Mouse (Mus musculus) embryonic facial prominence, embryonic 15.5 days (tissue): Measurements from ENCODE around the gene Cass4. TPM values are rescaled to one million over a fixed set of nuclear protein-coding genes. Genes with fewer than 3 reads are reported as not detected.
A peak's percentile ranks its signal among the peaks of the same experiment; 100 is the strongest.

ENCODE experiments used
- ATAC-seq: fragments of 200-750 bp; cut with Nextera tagmentation; 2 replicates; pipeline ENCODE4 v1.8.0; 2017; ENCODE audit warnings: low read depth, moderate TSS enrichment; ENCODE audit not compliant: insufficient number of reproducible peaks, low FRiP score, low TSS enrichment
- H3K27ac ChIP-seq: fragments of 300-500 bp; sonication (generic); replicated peaks from 2 replicates; pipeline ENCODE4 v1.5.1; 2015; ENCODE audit warnings: mild to moderate bottlenecking, inconsistent platforms
- H3K27me3 ChIP-seq: fragments of 300-500 bp; sonication (generic); 2 replicates; pipeline ENCODE4 v1.6.1; 2015; ENCODE audit warnings: inconsistent platforms
- H3K36me3 ChIP-seq: fragments of 300-500 bp; sonication (generic); 2 replicates; pipeline ENCODE4 v1.6.1; 2015; ENCODE audit warnings: mild to moderate bottlenecking, inconsistent platforms
- H3K4me1 ChIP-seq: fragments of 300-500 bp; sonication (generic); 2 replicates; pipeline ENCODE4 v1.6.1; 2015; ENCODE audit warnings: inconsistent platforms
- H3K4me2 ChIP-seq: fragments of 300-500 bp; sonication (generic); replicated peaks from 2 replicates; pipeline ENCODE4 v1.6.1; 2015; ENCODE audit warnings: mild to moderate bottlenecking, inconsistent platforms
- H3K4me3 ChIP-seq: fragments of 300-500 bp; sonication (generic); replicated peaks from 2 replicates; pipeline ENCODE4 v1.5.1; 2015; ENCODE audit warnings: mild to moderate bottlenecking, inconsistent platforms
- H3K9ac ChIP-seq: fragments of 300-500 bp; sonication (generic); 2 replicates; pipeline ENCODE4 v1.6.1; 2015; ENCODE audit warnings: inconsistent platforms
- H3K9me3 ChIP-seq: fragments of 300-500 bp; sonication (generic); replicated peaks from 2 replicates; pipeline ENCODE4 v1.6.1; 2016; ENCODE audit warnings: inconsistent platforms
- WGBS: fragments of 180-500 bp; shearing (Covaris S2); methylation state at CpG from one replicate; pipeline ENCODE4 v1.1.7; 2015; 5-methylcytosine and 5-hydroxymethylcytosine counted together
- polyA plus RNA-seq: library from polyadenylated mRNA; unstranded; fragments of >200 nt; fragmentation: Nextera tagmentation; extraction: Ambion mirVana; gene quantifications from 2 replicates; pipeline ENCODE4 v1.2.1, GENCODE M21; 2015

Gene Cass4
- 0.79 and 1.1 TPM in 2 replicates for polyA plus RNA-seq

DNA sequence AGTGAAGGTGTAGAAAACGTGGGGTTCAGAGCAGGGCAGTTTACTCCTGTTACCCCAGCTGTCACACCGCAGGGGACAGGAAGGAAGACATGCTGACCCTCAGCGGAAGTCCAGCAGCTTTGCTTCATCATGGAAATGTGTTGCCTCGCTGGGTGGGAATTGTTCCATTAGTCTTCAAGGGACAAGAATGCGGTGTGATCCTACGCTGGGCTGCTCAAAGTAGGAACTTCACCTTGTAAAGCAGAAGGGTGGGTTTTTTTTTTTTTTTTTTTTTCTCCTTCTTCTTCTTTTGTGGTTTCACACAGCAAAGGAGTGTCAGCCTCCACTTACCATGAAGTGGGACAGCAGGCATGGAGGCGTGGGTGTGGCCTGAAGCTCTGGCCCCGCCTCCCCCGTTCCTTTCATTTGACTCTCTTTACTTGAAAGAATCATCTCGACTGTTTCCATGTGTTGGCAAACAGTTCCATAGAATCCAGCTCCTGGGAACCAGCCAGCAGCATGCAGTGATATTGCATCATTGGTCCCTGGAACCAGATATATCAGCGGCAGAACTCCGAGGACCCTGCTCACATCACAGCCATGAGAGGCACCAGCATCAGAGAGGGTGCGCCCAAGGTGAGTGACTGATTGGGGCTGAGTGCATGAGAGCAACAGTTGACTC lies at the start of gene Cass4:
Gene Cass4, plus strand, starts transcription at position 404 of the 661 bp plus-strand sequence.
- H3K27ac ChIP-seq: no peak within 1 kb of the TSS
- no peaks in the 10 kb centered on the region for H3K9me3 ChIP-seq
- no peak within 1 kb of the TSS for H3K9ac ChIP-seq
- no peak within 1 kb of the TSS for H3K4me2 ChIP-seq
- no peaks in the 10 kb centered on the region for H3K4me1 ChIP-seq
- H3K4me3 ChIP-seq: no peak within 1 kb of the TSS
- ATAC-seq: no peak; the same call in 1 of the 2 replicates
- H3K36me3 ChIP-seq: no peaks in the 10 kb centered on the region
- 40% methylated on average over 13 of the region's 13 CpGs for WGBS
- H3K27me3 ChIP-seq: no peaks in the 10 kb centered on the region

DNA sequence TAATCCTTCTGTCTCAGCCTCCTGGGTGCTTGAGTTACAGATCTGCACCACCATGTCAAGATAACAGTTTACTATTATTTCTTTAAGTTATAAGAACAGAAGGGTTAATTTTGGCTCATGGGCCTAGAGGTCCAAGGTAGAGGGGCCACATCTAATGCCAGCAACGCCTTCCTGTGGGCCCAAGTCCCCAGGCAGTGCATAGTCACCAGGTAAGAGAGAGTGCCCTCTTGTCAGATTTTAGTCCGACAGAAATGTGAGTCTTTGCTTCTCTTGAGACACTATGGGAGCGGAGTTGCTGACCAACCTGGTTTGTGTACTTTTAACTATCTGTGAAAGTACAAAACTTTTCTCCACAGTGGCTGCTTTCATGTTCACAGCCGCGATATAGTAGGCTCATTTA lies 48.9 kb upstream of the Cass4 start:
- peaks cover 21% of the 10 kb centered on the region for H3K4me1 ChIP-seq
- no peaks in the 10 kb centered on the region for H3K9me3 ChIP-seq
- ATAC-seq: no peak
- H3K36me3 ChIP-seq: no peaks in the 10 kb centered on the region
- peak overlapping the region; percentile 98 for H3K4me2 ChIP-seq
- WGBS: 24% methylated on average over 5 of the region's 5 CpGs
- H3K4me3 ChIP-seq: peak overlapping the region; percentile 62
- H3K27ac ChIP-seq: peak overlapping the region; percentile 58
- no peaks in the 10 kb centered on the region for H3K27me3 ChIP-seq
- no peak overlapping the region for H3K9ac ChIP-seq

DNA sequence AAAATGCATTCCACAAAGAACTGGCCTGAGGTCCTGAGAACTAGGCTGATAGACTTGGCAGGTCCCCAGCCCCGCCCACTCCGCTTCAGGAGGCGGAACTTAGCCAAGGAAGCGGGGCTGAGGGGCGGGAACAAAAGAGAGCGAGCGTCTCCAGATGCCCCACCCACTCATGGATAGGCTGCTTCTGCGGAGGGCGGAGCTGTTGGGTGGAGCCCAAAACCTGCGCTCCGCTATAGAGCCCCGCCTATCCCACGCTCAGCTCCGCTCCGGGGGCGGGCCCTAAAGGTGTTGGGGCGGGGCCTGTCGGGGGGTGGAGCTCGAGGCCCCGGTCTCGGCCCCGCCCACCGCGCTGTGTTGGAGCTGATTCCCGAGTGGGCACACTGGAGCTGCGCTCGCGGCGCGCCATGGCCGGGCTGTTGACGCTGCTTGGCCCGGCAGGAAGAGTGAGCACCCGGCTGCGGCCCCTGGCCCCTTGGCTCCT lies 48.3 kb upstream of the Cass4 start, which contains the start of gene Fam210b:
Gene Fam210b, plus strand, starts transcription at position 308 of the 481 bp plus-strand sequence.
- Histone ChIP-seq H3K4me3 (peak within 1 kb of the TSS; percentile 62), H3K4me2 (peak within 1 kb of the TSS; percentile 98), H3K27me3 (no peaks in the 10 kb centered on the region), H3K4me1 (peaks cover 21% of the 10 kb centered on the region), H3K36me3 (no peaks in the 10 kb centered on the region), H3K9me3 (no peaks in the 10 kb centered on the region), H3K27ac (peak within 1 kb of the TSS; percentile 65), H3K9ac (peak within 1 kb of the TSS; percentile 45)
- peak; percentile 97 for ATAC-seq
- WGBS: 0% methylated on average over 35 of the region's 35 CpGs

DNA sequence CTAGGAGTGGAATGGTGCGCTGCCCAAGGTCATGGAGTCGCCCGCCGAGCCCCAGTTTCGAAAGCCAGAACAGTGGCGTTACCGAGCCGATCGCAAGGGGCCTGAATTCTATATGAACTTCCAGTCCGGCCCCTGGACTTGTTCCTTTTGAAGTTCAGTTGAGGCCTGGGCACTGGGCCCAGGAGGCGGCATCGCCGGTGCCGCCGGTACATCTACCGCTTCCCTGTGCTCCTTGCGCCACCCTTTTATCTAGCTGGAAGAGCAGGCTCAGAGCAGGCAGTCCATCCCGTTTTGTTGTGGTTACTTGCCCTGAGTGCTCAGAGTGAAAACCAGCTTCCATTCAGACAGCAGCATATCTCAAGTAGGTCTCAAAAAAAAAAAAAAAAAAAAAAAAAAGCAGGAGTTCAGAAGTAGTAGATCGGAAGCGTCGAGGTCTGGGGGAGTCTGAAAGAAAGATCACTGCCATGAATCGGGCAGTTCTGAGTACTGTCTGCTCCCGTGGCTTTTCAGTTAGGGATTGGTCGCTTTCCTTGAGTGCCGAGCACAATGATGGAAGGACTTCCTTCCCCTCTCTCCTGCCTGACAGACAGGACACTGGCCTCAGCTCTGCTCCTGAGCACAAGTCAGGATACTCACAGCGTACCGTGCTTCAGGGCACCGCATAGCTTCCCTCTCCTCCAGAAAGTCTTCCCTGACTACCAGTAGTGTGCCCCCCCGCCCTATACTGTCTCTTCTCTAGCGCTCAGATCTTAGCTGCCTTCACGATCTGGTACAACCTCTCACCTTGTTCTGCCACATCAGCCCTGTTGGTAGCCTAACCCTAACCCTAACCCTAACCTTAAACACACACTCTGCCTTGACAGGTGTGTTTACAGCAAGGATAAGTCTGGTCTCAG lies 47.3 kb upstream of the Cass4 start:
- H3K4me2 ChIP-seq: peak overlapping the region; percentile 98
- H3K27ac ChIP-seq: peak overlapping the region; percentile 65; the same call in 1 of the 2 replicates
- ATAC-seq: no peak

DNA sequence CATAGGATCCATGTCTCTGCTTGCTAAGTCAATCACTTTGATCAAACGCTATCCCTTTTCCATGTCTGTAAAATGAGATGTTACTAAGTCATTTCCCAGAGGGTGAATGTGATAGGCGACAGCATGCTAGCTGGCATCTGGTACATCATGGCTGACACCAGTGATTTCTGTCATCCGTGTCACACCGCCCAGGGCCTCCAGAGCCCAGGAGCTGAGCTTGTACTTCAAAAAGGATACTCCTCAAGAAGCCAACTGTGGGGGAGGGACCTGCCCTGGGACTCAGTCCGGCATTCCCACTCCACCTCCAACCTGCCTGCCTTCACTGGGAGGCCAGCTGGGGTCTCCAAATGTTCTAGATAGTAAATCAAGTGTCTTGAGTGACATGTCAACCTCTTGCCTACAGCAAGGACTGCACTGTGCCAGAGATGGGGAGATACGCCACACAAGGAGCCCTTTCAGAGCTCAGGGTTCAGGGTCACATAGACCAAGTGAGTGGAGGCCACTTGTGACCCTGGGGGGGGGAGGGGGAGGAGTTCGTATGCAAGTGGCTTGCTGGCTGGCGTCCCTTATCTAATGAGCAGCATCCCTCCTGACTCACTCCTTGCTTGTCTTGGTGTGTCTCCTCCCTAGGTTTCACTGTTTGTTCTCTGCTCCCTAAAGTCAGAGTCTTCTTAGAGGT lies 46.5 kb upstream of the Cass4 start:
- Histone ChIP-seq H3K4me2 (peak overlapping the region; percentile 98; the same call in 1 of the 2 replicates), H3K4me1 (peaks cover 21% of the 10 kb centered on the region), H3K27ac (no peak overlapping the region), H3K27me3 (no peaks in the 10 kb centered on the region), H3K9me3 (no peaks in the 10 kb centered on the region), H3K4me3 (no peak overlapping the region; the same call in 1 of the 2 replicates), H3K9ac (no peak overlapping the region), H3K36me3 (no peaks in the 10 kb centered on the region)
- 55% methylated on average over 8 of the region's 8 CpGs for WGBS
- ATAC-seq: no peak

More for the DNA sequence above, 47.3 kb upstream of the Cass4 start:
- Histone ChIP-seq H3K9me3 (no peaks in the 10 kb centered on the region), H3K36me3 (no peaks in the 10 kb centered on the region), H3K9ac (peak overlapping the region; percentile 45), H3K27me3 (no peaks in the 10 kb centered on the region), H3K4me1 (peaks cover 21% of the 10 kb centered on the region), H3K4me3 (peak overlapping the region; percentile 62)
- WGBS: 11% methylated on average over 31 of the region's 31 CpGs

DNA sequence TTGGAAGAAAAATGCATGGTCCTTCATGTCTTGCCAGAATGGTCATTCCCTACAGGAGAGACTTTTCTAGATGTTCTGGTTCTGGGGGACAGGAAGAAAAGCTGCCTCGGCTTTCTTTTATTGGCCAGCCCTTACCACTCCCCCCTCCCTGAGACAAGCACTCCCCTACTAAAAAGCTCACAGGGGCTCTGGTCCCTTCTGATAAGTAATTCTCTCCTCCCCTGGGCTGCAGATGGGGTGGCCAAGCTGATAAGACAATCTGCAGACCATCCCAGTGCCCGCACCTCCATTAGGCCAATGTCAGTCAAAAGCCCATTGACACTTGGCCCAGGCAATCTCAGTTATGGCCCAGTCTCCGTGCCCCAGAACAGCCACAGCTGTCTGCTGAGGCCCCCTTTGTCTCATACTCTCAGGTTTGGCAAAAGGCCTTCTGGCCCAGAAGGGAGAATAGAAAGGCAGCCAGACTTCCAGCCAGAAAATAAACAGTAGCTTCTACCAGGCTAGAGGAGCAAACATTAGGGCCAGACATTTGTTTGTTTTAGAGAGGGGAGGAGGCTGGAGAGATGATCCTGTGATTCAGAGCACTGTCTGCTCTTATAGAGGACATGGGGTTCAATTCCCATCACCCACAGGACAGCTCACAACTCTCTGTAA lies 45.2 kb upstream of the Cass4 start:
- no peak overlapping the region for H3K27ac ChIP-seq
- H3K9me3 ChIP-seq: no peaks in the 10 kb centered on the region
- no peak overlapping the region for H3K4me3 ChIP-seq
- no peak for ATAC-seq
- H3K4me2 ChIP-seq: no peak overlapping the region
- H3K36me3 ChIP-seq: no peaks in the 10 kb centered on the region
- 69% methylated on average over 3 of the region's 3 CpGs for WGBS
- H3K9ac ChIP-seq: no peak overlapping the region
- H3K4me1 ChIP-seq: peaks cover 21% of the 10 kb centered on the region
- no peaks in the 10 kb centered on the region for H3K27me3 ChIP-seq

DNA sequence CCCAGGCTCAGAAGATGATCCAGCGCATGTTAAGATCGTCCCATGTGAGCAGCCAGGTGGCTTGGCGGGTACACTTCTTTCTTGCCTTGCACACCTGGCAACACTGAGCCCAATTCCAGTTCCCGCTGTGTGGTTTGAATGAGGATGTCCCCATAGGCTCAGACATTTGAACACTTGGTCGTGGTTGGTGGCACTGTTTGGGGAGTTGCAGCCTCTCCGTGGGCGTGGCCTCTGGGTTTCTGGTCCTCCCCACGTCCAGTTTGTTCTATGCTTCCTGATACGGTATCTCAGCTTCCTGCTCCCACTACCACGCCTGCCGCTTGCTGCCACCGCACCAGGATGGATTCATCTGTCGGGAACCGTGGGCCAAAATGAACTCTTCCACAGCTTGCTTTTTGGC lies 43.8 kb upstream of the Cass4 start:
- no peaks in the 10 kb centered on the region for H3K9me3 ChIP-seq
- no peak overlapping the region for H3K4me2 ChIP-seq
- ATAC-seq: no peak
- peaks cover 12% of the 10 kb centered on the region for H3K4me1 ChIP-seq
- no peaks in the 10 kb centered on the region for H3K27me3 ChIP-seq
- no peak overlapping the region for H3K9ac ChIP-seq
- H3K36me3 ChIP-seq: 0 out of 2 replicates have a peak, but pooled peaks cover 3% of the 10 kb centered on the region
- no peak overlapping the region for H3K4me3 ChIP-seq
- 72% methylated on average over 14 of the region's 14 CpGs for WGBS
- no peak overlapping the region for H3K27ac ChIP-seq

DNA sequence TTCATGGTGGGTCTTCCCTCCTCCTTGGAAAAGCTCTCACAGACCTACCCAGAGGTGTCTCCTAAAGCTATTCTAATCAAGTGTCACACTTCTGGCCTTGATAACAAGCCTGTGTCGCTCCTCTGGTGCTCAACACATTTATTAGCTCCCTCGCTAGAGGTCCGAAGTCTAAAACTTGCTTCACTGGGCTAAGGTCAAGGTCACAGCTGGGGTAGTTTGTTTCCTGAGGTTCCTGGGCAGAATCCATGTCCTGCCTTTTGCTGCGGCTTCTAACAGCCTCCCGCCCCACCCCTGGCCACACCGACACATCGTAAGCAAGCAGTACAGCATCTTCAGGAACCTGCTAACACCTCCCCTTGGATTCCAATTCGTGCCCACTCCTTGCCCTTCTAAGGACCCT lies 42.8 kb upstream of the Cass4 start:
- H3K4me2 ChIP-seq: no peak overlapping the region
- no peak overlapping the region for H3K27ac ChIP-seq
- peaks cover 9% of the 10 kb centered on the region for H3K4me1 ChIP-seq
- no peak for ATAC-seq
- no peaks in the 10 kb centered on the region for H3K9me3 ChIP-seq
- 66% methylated on average over 8 of the region's 8 CpGs for WGBS
- H3K27me3 ChIP-seq: no peaks in the 10 kb centered on the region
- H3K36me3 ChIP-seq: 0 out of 2 replicates have a peak, but pooled peaks cover 12% of the 10 kb centered on the region
- no peak overlapping the region for H3K4me3 ChIP-seq
- H3K9ac ChIP-seq: no peak overlapping the region

DNA sequence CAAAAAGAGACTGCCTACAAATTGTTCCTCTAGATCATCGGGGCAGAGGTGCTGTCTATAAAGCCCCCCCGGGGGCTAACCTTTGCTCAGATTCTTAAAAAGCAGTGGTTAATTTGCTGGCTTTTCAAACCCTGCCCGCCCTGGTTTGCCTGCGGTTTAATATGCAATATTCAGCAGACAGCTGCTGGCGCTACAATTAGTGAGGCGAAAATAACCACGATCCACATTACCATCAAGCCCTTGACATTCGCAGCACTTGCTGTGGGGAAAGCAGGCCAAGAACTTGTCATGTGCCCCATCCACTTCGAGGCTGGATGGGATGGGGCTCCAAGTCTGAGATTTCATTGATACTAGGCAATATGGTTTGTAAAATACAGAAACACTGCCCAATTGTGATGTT lies 40.4 kb upstream of the Cass4 start:
- H3K9ac ChIP-seq: no peak overlapping the region
- H3K4me1 ChIP-seq: peaks cover 4% of the 10 kb centered on the region; the same call in 1 of the 2 replicates
- no peak overlapping the region for H3K4me2 ChIP-seq
- H3K36me3 ChIP-seq: peaks cover 37% of the 10 kb centered on the region
- H3K27me3 ChIP-seq: no peaks in the 10 kb centered on the region
- 75% methylated on average over 9 of the region's 9 CpGs for WGBS
- no peaks in the 10 kb centered on the region for H3K9me3 ChIP-seq
- ATAC-seq: no peak
- H3K4me3 ChIP-seq: no peak overlapping the region
- no peak overlapping the region for H3K27ac ChIP-seq

DNA sequence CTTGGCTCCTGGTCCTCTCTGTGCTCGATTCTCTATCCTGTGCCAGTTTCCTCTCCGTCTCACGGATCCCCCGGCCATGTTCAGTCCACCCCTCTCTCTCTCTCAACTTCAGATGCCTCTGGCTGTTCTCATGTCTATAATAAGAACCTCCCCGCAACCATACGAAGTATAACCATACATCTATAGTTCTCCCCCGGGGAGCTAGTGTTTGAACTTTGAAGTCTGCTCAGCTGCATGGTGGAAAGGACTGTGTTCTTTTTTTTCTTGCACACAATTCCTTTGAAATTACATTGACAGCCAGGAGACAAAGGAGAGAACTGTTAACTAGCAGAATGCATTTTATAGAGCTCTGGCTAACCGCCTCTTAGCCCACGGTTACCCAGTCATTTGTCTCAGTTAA lies 38.8 kb upstream of the Cass4 start:
- Histone ChIP-seq H3K4me1 (no peaks in the 10 kb centered on the region), H3K4me3 (no peak overlapping the region), H3K27ac (no peak overlapping the region), H3K9ac (no peak overlapping the region), H3K9me3 (no peaks in the 10 kb centered on the region), H3K36me3 (peaks cover 51% of the 10 kb centered on the region), H3K27me3 (no peaks in the 10 kb centered on the region), H3K4me2 (no peak overlapping the region)
- WGBS: 47% methylated on average over 9 of the region's 9 CpGs
- ATAC-seq: no peak
